11 mouse cellular contexts compared by ENCODE assay signal in genomic region chr11:72039599-72040386, GRCm38 (mm10). TPM values are rescaled to one million over a fixed set of nuclear protein-coding genes. Genes with fewer than 3 reads are reported as not detected.
A peak's percentile ranks its signal among the peaks of the same experiment; 100 is the strongest.
DNase-seq lines count a peak whose midpoint lies in the region; ATAC-seq and TF ChIP-seq lines count a peak whose summit lies in the region.
"Had no signal": no experiment of that assay in that cellular context is flagged by ENCODE, and none has a peak within 500 bp of the region (broad histone marks: within the 10 kb centered on the region; RNA-seq: fewer than 3 reads in every experiment).

No protein-coding gene starts in this region.

- ATAC-seq in heart, embryonic 13.5 days (ENCODE audit: extremely low read depth, insufficient number of reproducible peaks, low FRiP score, low TSS enrichment) = no peak
- no peak for ATAC-seq in hindbrain, embryonic 11.5 days (ENCODE audit: low FRiP score)

- peaks cover 25% of the 10 kb centered on the region for H3K79me2 ChIP-seq in myocyte (ENCODE audit: control insufficient read depth, insufficient read depth)

- no peaks in the 10 kb centered on the region for H3K9me3 ChIP-seq in heart, embryonic 13.5 days
- H3K9me3 ChIP-seq in hindbrain, embryonic 11.5 days (ENCODE audit: control insufficient read depth, low read length) = no peaks in the 10 kb centered on the region
- H3K9me3 ChIP-seq: liver, embryonic 15.5 days had no signal

- peaks cover 16% of the 10 kb centered on the region for H3K27me3 ChIP-seq in heart, embryonic 13.5 days (replicated peaks)
- no peaks in the 10 kb centered on the region for H3K27me3 ChIP-seq in hindbrain, embryonic 11.5 days (ENCODE audit: control insufficient read depth, insufficient read depth, low read length)
- H3K27me3 ChIP-seq in myocyte (ENCODE audit: control insufficient read depth, insufficient read depth, insufficient read length) = no peaks in the 10 kb centered on the region

- H3ac ChIP-seq in myocyte (ENCODE audit: control insufficient read depth, insufficient read length) = no peak overlapping the region

- peak overlapping the region; percentile 32 for H3K27ac ChIP-seq in heart, embryonic 13.5 days (replicated peaks)
- H3K27ac ChIP-seq in hindbrain, embryonic 11.5 days (ENCODE audit: low read depth, low read length) = no peak overlapping the region
- H3K27ac ChIP-seq: gastrocnemius, adult 2 months; left cerebral cortex, adult 2 months; liver, embryonic 15.5 days had no signal

- peaks cover 9% of the 10 kb centered on the region for H3K36me3 ChIP-seq in heart, embryonic 13.5 days
- no peaks in the 10 kb centered on the region for H3K36me3 ChIP-seq in hindbrain, embryonic 11.5 days (ENCODE audit: control insufficient read depth, insufficient read depth, low read length)
- no peaks in the 10 kb centered on the region for H3K36me3 ChIP-seq in myocyte (ENCODE audit: control insufficient read depth, insufficient read depth)
- H3K36me3 ChIP-seq: liver, embryonic 15.5 days had no signal

- no peak for TF ChIP-seq POLR2A in myocyte (IDR thresholded peaks at IDR 0.05; ENCODE audit: insufficient read length, low read depth)

- H3K9ac ChIP-seq in heart, embryonic 13.5 days = peak overlapping the region; percentile 52
- H3K9ac ChIP-seq in hindbrain, embryonic 11.5 days (ENCODE audit: low read depth, low read length) = no peak overlapping the region
- H3K9ac ChIP-seq: liver, embryonic 15.5 days had no signal

- H3K4me1 ChIP-seq in heart, embryonic 13.5 days = peaks cover 58% of the 10 kb centered on the region
- peaks cover 13% of the 10 kb centered on the region; the same call in 1 of the 2 replicates for H3K4me1 ChIP-seq in hindbrain, embryonic 11.5 days (replicated peaks; ENCODE audit: control insufficient read depth, insufficient read depth, low read length)

- 26% methylated on average over 16 of the region's 16 CpGs for WGBS in heart, embryonic 13.5 days
- 36% methylated on average over 16 of the region's 16 CpGs for WGBS in hindbrain, embryonic 11.5 days

- no peak for DNase-seq in heart, adult 11 months
- DNase-seq in brain, adult 2 months (ENCODE audit: low read depth, low spot score) = peak; percentile 72
- peak; percentile 35 for DNase-seq in hindbrain, embryonic 11.5 days (ENCODE audit: low spot score)
- no peak for DNase-seq in ovary, postnatal 10 days (ENCODE audit: low spot score)
- DNase-seq in lung, postnatal 36 days = no peak
- DNase-seq in cerebellum, postnatal 14 days = no peak
- DNase-seq: gastrocnemius, adult 2 months had no signal

- peak overlapping the region; percentile 44 for H3K4me2 ChIP-seq in heart, embryonic 13.5 days
- H3K4me2 ChIP-seq in hindbrain, embryonic 11.5 days (replicated peaks; ENCODE audit: low read depth, low read length) = no peak overlapping the region
- peak overlapping the region; percentile 89 for H3K4me2 ChIP-seq in myocyte (ENCODE audit: low read depth)
- H3K4me2 ChIP-seq: liver, embryonic 15.5 days had no signal

- H3K4me3 ChIP-seq in heart, embryonic 13.5 days = no peak overlapping the region
- H3K4me3 ChIP-seq in hindbrain, embryonic 11.5 days (ENCODE audit: low read depth, low read length) = no peak overlapping the region
- no peak overlapping the region for H3K4me3 ChIP-seq in myocyte
- H3K4me3 ChIP-seq: gastrocnemius, adult 2 months; left cerebral cortex, adult 2 months; liver, embryonic 15.5 days had no signal

TF ChIP-seq in myocyte, 11 proteins besides CTCF, POLR2A, EP300 and RAD21:
- TF ChIP-seq CEBPB (IDR thresholded peaks at IDR 0.05; ENCODE audit: insufficient read depth, poor library complexity, severe bottlenecking) (peak; percentile 63), MYOD1 (IDR thresholded peaks at IDR 0.05; ENCODE audit: control insufficient read depth in 1 of 3, insufficient read length in 2 of 3, low read depth in 2 of 3) (no peak), USF1 (IDR thresholded peaks at IDR 0.05; ENCODE audit: low read depth) (no peak)

RNA-seq across cellular contexts. Expression of gene Pimreg, which starts 2.0 kb away (rescaled TPM):
- 84.8 and 87.5 TPM in 2 replicates for polyA plus RNA-seq in heart, embryonic 13.5 days (2015; fragmentation: Nextera tagmentation; extraction: Ambion mirVana)
- 158 and 171 TPM in 2 replicates for polyA plus RNA-seq in hindbrain, embryonic 11.5 days (2014; fragmentation: Nextera tagmentation; extraction: Ambion mirVana)
- polyA plus RNA-seq in myocyte (2012; fragmentation: generic; extraction: Trizol) = 77.9 TPM

RNA-seq across cellular contexts. Expression of gene Aipl1, which starts 2.5 kb away (rescaled TPM):
- polyA plus RNA-seq in heart, embryonic 13.5 days (2015; fragmentation: Nextera tagmentation; extraction: Ambion mirVana) = 0.57 and 0.98 TPM in 2 replicates
- not detected in 2 replicates for polyA plus RNA-seq in hindbrain, embryonic 11.5 days (2014; fragmentation: Nextera tagmentation; extraction: Ambion mirVana)
- 0.38 TPM for polyA plus RNA-seq in myocyte (2012; fragmentation: generic; extraction: Trizol)

Comparison
In these comparisons a context has a peak if more than half of its experiments do, and no peak if none do; other contexts are left out.
1. DNase-seq: peak in brain, adult 2 months (single experiment) and hindbrain, embryonic 11.5 days (single experiment); none in heart, adult 11 months (single experiment), ovary, postnatal 10 days (single experiment), lung, postnatal 36 days (single experiment) and cerebellum, postnatal 14 days (0 of 2).